Mouse (Mus musculus) liver, adult 2 months (tissue): ENCODE data around the gene Ola1.

ENCODE experiments used
- CTCF ChIP-seq: fragments of 200-500 bp; IDR thresholded peaks from 2 replicates; pipeline ENCODE4 v1.5.1; 2011; ENCODE audit warnings: low read depth, low read length, control low read depth
- POLR2A ChIP-seq: fragments of 200-500 bp; IDR thresholded peaks from 2 replicates; pipeline ENCODE4 v1.6.1; 2011; ENCODE audit warnings: low read length, control low read depth; ENCODE audit not compliant: insufficient read depth; ENCODE audit errors: extremely low read depth

- TF ChIP-seq CTCF (no peak), POLR2A (no peak)
Measured at GRCm38 (mm10) chr2:73045505-73045904, 173.2 kb downstream of the Ola1 start.
